Mouse (Mus musculus) frontal cortex, adult 2 months (tissue): Measurements from ENCODE around the gene Taf11. TPM values are rescaled to one million over a fixed set of nuclear protein-coding genes. Genes with fewer than 3 reads are reported as not detected.

ENCODE experiments used
- DNase-seq, 2 experiments: peaks; one replicate each; pipeline ENCODE4 v3.0.0; 2022; ENCODE audit warnings: low spot score in 1 of 2; ENCODE audit errors: extremely low spot score in 1 of 2
- polyA plus RNA-seq: library from polyadenylated mRNA; depleted of rRNA; stranded (reverse); fragments of >200 nt; gene quantifications from 2 replicates; pipeline ENCODE4 v1.2.3, GENCODE M21; 2012; rRNA removed

The Taf11 gene
- polyA plus RNA-seq, 1 experiment: 49.3 TPM

DNA sequence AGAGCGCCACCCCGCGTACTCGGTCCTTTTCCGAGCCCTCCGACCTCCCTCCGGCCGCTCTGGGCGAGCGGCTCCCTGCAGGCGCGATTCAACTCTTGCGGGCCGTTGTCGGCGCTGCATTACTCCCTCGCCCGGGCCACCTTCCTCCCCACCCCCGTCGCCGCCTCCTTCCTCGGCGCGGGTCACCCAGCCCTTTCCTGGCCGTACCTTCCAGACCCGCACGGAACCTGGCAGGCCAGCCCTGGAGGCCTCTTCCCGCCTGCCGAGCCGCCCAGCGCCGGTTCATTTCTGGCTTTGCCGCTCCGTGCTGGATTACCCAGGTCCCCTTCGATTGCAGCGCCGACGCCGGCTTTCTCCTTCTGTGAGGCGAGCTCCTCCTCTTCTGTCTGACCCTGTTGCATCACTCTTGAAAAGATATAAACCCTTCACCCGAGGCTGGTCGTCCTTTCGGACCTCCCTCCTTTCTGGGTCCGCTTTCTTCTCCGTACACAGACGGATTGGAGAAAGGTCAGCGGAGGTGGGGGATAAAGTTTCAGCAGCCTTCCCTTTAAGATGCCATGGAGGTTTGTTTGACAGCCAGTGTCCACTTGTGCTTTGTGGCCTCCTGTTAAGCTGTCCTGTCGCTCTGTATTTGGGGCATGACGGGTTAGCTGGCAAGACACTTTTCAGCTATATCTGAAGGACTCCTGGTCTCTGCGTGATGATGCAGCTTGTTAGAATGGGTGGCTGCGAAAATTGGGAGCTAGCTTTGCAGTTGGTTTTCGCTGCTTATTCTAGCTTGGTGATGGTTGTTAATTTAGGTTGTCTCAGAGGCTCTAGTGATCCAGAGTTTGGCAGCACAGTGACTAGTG is 52.6 kb downstream of the Taf11 start:
- peak in 1 of 2 experiments; percentile 32 for DNase-seq

- DNase-seq: peak; percentile 11 to 77
These were observed 53.3 kb downstream of the Taf11 start, which contains the start of gene Uhrf1bp1 for GRCm38 (mm10) chr17:27856265-27856797. Gene Uhrf1bp1 (plus strand): TSS chr17:27856441.

Other genes with a start within 250 kb of the Taf11 start
- gene Spdef, start 180.9 kb downstream of the Taf11 start, polyA plus RNA-seq: 0.80 and 0.95 TPM in 2 replicates
- 157 and 178 TPM in 2 replicates for gene D17Wsu92e, start 89.2 kb downstream of the Taf11 start, polyA plus RNA-seq
- 66.1 and 78.6 TPM in 2 replicates for gene Snrpc, start 71.7 kb downstream of the Taf11 start, polyA plus RNA-seq
- 9.5 and 10.5 TPM in 2 replicates for gene Uhrf1bp1, start 53.4 kb downstream of the Taf11 start, polyA plus RNA-seq
- 32.3 and 35.6 TPM in 2 replicates for gene Anks1, start 538 bp downstream of the Taf11 start, polyA plus RNA-seq
- 0.55 and 1.0 TPM in 2 replicates for gene Tcp11, start 170.8 kb upstream of the Taf11 start, polyA plus RNA-seq
- gene Scube3, start 232.3 kb upstream of the Taf11 start, polyA plus RNA-seq: 2.5 TPM in 2 replicates